Mouse (Mus musculus): ENCODE measurements around the gene Eif3k.

Gene Eif3k

GRCm38 (mm10) chr7:28981651-28982273, at the start of gene Eif3k, which contains the start of gene Map4k1:
TSS of gene Eif3k (minus strand) at chr7:28981864.
TSS of gene Map4k1 (plus strand) at chr7:28982050.
- DNase-seq: peak; percentile 93

GRCm38 (mm10) chr7:29029690-29030656, 48.3 kb upstream of the Eif3k start:
- DNase-seq: no peak

GRCm38 (mm10) chr7:29028761-29029160, 47.1 kb upstream of the Eif3k start:
- DNase-seq: no peak

GRCm38 (mm10) chr7:29026811-29027210, 45.1 kb upstream of the Eif3k start:
- no peak for DNase-seq

GRCm38 (mm10) chr7:29026195-29026594, 44.5 kb upstream of the Eif3k start:
- no peak for DNase-seq

- DNase-seq: no peak
Measured at GRCm38 (mm10) chr7:29025566-29025965, 43.9 kb upstream of the Eif3k start.

- DNase-seq: no peak
Measured at GRCm38 (mm10) chr7:29023514-29023913, 41.9 kb upstream of the Eif3k start.

GRCm38 (mm10) chr7:29022479-29022878, 40.8 kb upstream of the Eif3k start:
- no peak for DNase-seq

- DNase-seq: no peak
Measured at GRCm38 (mm10) chr7:29019447-29020220, 38.0 kb upstream of the Eif3k start.

- DNase-seq: no peak
Measured at GRCm38 (mm10) chr7:29017222-29017621, 35.6 kb upstream of the Eif3k start.

- no peak for DNase-seq
Measured at GRCm38 (mm10) chr7:29016440-29016839, 34.8 kb upstream of the Eif3k start.

GRCm38 (mm10) chr7:29014984-29015383, 33.3 kb upstream of the Eif3k start:
- DNase-seq: no peak

- DNase-seq: no peak
Measured at GRCm38 (mm10) chr7:29008714-29009113, 27.1 kb upstream of the Eif3k start.

- DNase-seq: no peak
Measured at GRCm38 (mm10) chr7:29008171-29008570, 26.5 kb upstream of the Eif3k start.

GRCm38 (mm10) chr7:29007224-29008101, 25.8 kb upstream of the Eif3k start:
- DNase-seq: no peak

GRCm38 (mm10) chr7:29000651-29001605, 19.3 kb upstream of the Eif3k start:
- DNase-seq: no peak

GRCm38 (mm10) chr7:28993402-28993801, 11.7 kb upstream of the Eif3k start:
- no peak for DNase-seq

- DNase-seq: no peak
Measured at GRCm38 (mm10) chr7:28992997-28993396, 11.3 kb upstream of the Eif3k start.

GRCm38 (mm10) chr7:28991616-28992015, 10.0 kb upstream of the Eif3k start:
- DNase-seq: no peak

- DNase-seq: no peak
Measured at GRCm38 (mm10) chr7:28990766-28991273, 9.2 kb upstream of the Eif3k start.

GRCm38 (mm10) chr7:28985207-28985606, 3.5 kb upstream of the Eif3k start:
- DNase-seq: no peak

Data from cerebellum, adult 8-10 months (tissue).